Mouse (Mus musculus): ENCODE measurements around the gene Srp14.

DNA sequence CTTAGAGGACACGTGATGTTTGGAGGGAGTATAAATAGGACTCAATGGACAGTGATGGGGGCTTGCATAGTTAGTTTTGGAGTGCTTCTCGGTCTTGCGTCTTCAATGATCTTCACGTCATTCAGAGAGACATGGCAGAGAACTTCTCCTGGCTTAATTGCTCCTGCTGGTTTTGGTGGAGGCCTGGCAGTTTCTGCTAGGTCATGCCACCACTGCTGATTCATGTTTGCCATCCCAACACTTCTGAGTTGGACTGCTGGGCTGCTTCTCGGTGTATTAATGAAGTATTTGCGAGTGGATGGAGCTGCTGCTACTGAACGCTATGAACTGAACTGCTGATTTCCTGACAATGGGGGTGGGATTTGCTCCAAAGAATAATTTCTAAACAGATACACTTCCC, 1.4 kb upstream of the Srp14 start:
- TF ChIP-seq CTCF (IDR thresholded peaks at IDR 0.05; ENCODE audit: insufficient read depth, low read depth, low read length), result no peak
- TF ChIP-seq POLR2A (IDR thresholded peaks at IDR 0.05; ENCODE audit: insufficient read depth, low read depth, low read length), result no peak
